Mouse (Mus musculus): Measurements from ENCODE around the gene Aifm1. TPM values are rescaled to one million over a fixed set of nuclear protein-coding genes. Genes with fewer than 3 reads are reported as not detected.
"Not testable (repeated sequence)": the region's sequence is repeated elsewhere in the genome, so short reads cannot be mapped to it uniquely, and the experiment has no call there.

Aifm1 gene
- polyA plus RNA-seq, 1 experiment from 2014 or later = 96.4 TPM

DNA sequence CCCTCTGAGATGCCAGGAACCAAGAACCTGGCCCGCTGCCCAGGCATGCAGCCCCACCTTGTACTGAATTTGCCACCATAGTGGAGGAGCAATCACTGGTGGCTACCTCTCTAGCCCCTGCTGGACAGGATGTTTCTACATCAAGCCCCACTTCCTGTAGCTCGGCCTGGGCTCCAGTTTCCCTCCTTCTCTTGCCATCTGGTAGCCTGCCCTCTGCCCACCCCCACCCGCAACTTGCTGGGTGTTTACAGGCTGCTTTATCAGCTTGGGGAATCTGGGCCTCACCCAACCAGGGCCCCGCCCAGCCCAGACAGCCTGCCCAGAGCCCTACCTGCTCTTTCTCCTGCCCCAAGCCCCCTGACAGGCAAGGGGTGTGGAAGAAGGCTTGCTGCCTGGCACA is 74.3 kb downstream of the Aifm1 start:
- Histone ChIP-seq H3K9me3 (replicated peaks; ENCODE audit: control insufficient read depth, low read length) (no peaks in the 10 kb centered on the region), H3K4me1 (ENCODE audit: control insufficient read depth, insufficient read depth, low read length) (peaks cover 7% of the 10 kb centered on the region), H3K9ac (ENCODE audit: low read depth, low read length) (no peak overlapping the region), H3K4me3 (ENCODE audit: low read depth, low read length) (no peak overlapping the region), H3K27me3 (ENCODE audit: control insufficient read depth, insufficient read depth, low read length) (no peaks in the 10 kb centered on the region), H3K27ac (ENCODE audit: low read depth, low read length) (no peak overlapping the region), H3K36me3 (ENCODE audit: control insufficient read depth, insufficient read depth, low read length) (no peaks in the 10 kb centered on the region), H3K4me2 (no peak overlapping the region)
- 61% methylated on average over 4 of the region's 4 CpGs for WGBS (ENCODE audit: insufficient replicate concordance)
- ATAC-seq (replicated peaks; ENCODE audit: insufficient number of reproducible peaks, low FRiP score, low TSS enrichment) = no peak

DNA sequence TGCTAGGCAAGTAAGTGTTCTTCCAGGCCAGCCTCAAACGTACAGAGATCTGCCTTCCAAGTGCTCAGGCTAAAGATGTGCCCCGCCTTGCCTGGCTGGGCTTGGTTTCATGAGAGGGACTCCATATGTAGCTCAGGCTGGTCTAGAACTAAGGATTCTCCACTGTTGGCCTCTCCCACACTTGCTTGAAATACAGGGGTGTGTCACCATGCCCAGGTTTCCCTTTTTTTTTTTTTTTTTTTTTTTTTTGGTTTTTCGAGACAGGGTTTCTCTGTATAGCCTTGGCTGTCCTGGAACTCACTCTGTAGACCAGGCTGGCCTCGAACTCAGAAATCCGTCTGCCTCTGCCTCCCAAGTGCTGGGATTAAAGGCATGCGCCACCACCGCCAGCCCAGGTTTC is 77.3 kb downstream of the Aifm1 start:
- H3K36me3 ChIP-seq (ENCODE audit: control insufficient read depth, insufficient read depth, low read length); H3K9me3 ChIP-seq (replicated peaks; ENCODE audit: control insufficient read depth, low read length); H3K4me3 ChIP-seq (ENCODE audit: low read depth, low read length); ATAC-seq (replicated peaks; ENCODE audit: insufficient number of reproducible peaks, low FRiP score, low TSS enrichment); H3K27ac ChIP-seq (ENCODE audit: low read depth, low read length); H3K4me2 ChIP-seq; H3K9ac ChIP-seq (ENCODE audit: low read depth, low read length); H3K27me3 ChIP-seq (ENCODE audit: control insufficient read depth, insufficient read depth, low read length): not testable (repeated sequence)
- peaks cover 14% of the 10 kb centered on the region for H3K4me1 ChIP-seq (ENCODE audit: control insufficient read depth, insufficient read depth, low read length)
- 77% methylated on average over 6 of the region's 7 CpGs for WGBS (ENCODE audit: insufficient replicate concordance)

- Histone ChIP-seq H3K9me3 (replicated peaks; ENCODE audit: control insufficient read depth, low read length) (no peaks in the 10 kb centered on the region), H3K4me2 (no peak overlapping the region), H3K27me3 (ENCODE audit: control insufficient read depth, insufficient read depth, low read length) (no peaks in the 10 kb centered on the region), H3K4me1 (ENCODE audit: control insufficient read depth, insufficient read depth, low read length) (peaks cover 14% of the 10 kb centered on the region), H3K4me3 (ENCODE audit: low read depth, low read length) (no peak overlapping the region), H3K36me3 (ENCODE audit: control insufficient read depth, insufficient read depth, low read length) (no peaks in the 10 kb centered on the region), H3K9ac (ENCODE audit: low read depth, low read length) (no peak overlapping the region), H3K27ac (ENCODE audit: low read depth, low read length) (no peak overlapping the region)
- ATAC-seq (replicated peaks; ENCODE audit: insufficient number of reproducible peaks, low FRiP score, low TSS enrichment) = no peak
- WGBS (ENCODE audit: insufficient replicate concordance) = 79% methylated on average over 9 of the region's 9 CpGs
These were observed 77.9 kb downstream of the Aifm1 start for GRCm38 (mm10) chrX:48435477-48435900.

DNA sequence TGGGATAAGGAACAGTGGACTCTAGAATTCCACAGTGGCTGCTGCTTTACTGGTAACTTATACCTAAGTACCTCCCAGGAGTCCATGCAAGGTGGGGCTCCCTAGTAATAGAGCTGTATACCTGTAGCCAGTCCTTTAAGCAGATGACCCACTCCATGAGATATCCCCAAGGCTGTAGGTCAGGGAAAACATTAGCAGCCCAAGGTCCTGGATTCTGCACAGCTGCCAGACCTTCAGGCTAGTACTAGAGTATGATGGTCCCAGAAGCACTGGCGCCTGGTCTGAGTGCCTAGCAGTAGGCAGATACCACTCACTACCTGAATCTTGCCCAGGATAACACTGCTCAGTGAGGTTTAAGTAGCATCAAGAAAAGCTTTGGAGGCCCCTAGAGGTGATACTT is 79.1 kb downstream of the Aifm1 start:
- no peak overlapping the region for H3K9ac ChIP-seq (ENCODE audit: low read depth, low read length)
- no peaks in the 10 kb centered on the region for H3K27me3 ChIP-seq (ENCODE audit: control insufficient read depth, insufficient read depth, low read length)
- no peak for ATAC-seq (replicated peaks; ENCODE audit: insufficient number of reproducible peaks, low FRiP score, low TSS enrichment)
- H3K27ac ChIP-seq (ENCODE audit: low read depth, low read length) = no peak overlapping the region
- H3K4me2 ChIP-seq = no peak overlapping the region
- no peak overlapping the region for H3K4me3 ChIP-seq (ENCODE audit: low read depth, low read length)
- no peaks in the 10 kb centered on the region for H3K36me3 ChIP-seq (ENCODE audit: control insufficient read depth, insufficient read depth, low read length)
- H3K9me3 ChIP-seq (replicated peaks; ENCODE audit: control insufficient read depth, low read length) = no peaks in the 10 kb centered on the region
- 70% methylated on average over 1 of the region's 1 CpGs for WGBS (ENCODE audit: insufficient replicate concordance)
- H3K4me1 ChIP-seq (ENCODE audit: control insufficient read depth, insufficient read depth, low read length) = peaks cover 13% of the 10 kb centered on the region

DNA sequence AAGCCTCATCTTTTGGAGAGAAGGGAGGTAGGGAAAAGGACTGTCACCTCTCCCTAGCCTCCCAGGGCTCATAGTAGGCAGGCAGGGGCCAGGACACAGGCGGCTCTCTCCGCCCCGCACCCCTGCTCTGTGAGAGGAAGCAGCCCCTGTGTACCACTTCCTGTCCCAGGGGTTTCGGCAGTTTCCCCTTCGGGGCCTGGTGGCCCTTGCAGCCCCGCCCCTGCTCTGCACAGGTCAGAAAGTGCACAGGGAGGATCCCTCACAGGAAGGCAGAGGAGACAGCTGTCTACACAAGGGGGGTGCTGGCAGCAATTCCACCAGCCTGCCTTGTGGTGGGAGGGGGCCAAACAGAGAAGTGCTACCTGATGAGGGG is 79.8 kb downstream of the Aifm1 start:
- Histone ChIP-seq H3K9me3 (replicated peaks; ENCODE audit: control insufficient read depth, low read length) (no peaks in the 10 kb centered on the region), H3K4me1 (ENCODE audit: control insufficient read depth, insufficient read depth, low read length) (0 out of 2 replicates have a peak, but pooled peaks cover 9% of the 10 kb centered on the region), H3K27ac (ENCODE audit: low read depth, low read length) (no peak overlapping the region), H3K9ac (ENCODE audit: low read depth, low read length) (no peak overlapping the region), H3K4me3 (ENCODE audit: low read depth, low read length) (no peak overlapping the region), H3K4me2 (no peak overlapping the region), H3K27me3 (ENCODE audit: control insufficient read depth, insufficient read depth, low read length) (no peaks in the 10 kb centered on the region), H3K36me3 (ENCODE audit: control insufficient read depth, insufficient read depth, low read length) (no peaks in the 10 kb centered on the region)
- 36% methylated on average over 4 of the region's 6 CpGs for WGBS (ENCODE audit: insufficient replicate concordance)
- 0 out of 2 replicates have a peak, but pooled peaks have one; percentile 23 for ATAC-seq (replicated peaks; ENCODE audit: insufficient number of reproducible peaks, low FRiP score, low TSS enrichment)

GRCm38 (mm10) chrX:48432599-48433526 is 80.5 kb downstream of the Aifm1 start:
- peaks cover 11% of the 10 kb centered on the region; the same call in 1 of the 2 replicates for H3K4me1 ChIP-seq (ENCODE audit: control insufficient read depth, insufficient read depth, low read length)
- H3K27ac ChIP-seq (ENCODE audit: low read depth, low read length) = no peak overlapping the region
- 0 out of 2 replicates have a peak, but pooled peaks have one; percentile 33 for ATAC-seq (replicated peaks; ENCODE audit: insufficient number of reproducible peaks, low FRiP score, low TSS enrichment)
- WGBS (ENCODE audit: insufficient replicate concordance) = 61% methylated on average over 15 of the region's 15 CpGs
- no peak overlapping the region for H3K4me2 ChIP-seq
- H3K4me3 ChIP-seq (ENCODE audit: low read depth, low read length) = no peak overlapping the region
- no peaks in the 10 kb centered on the region for H3K9me3 ChIP-seq (replicated peaks; ENCODE audit: control insufficient read depth, low read length)
- H3K9ac ChIP-seq (ENCODE audit: low read depth, low read length) = no peak overlapping the region
- H3K36me3 ChIP-seq (ENCODE audit: control insufficient read depth, insufficient read depth, low read length) = no peaks in the 10 kb centered on the region
- H3K27me3 ChIP-seq (ENCODE audit: control insufficient read depth, insufficient read depth, low read length) = no peaks in the 10 kb centered on the region

- WGBS (ENCODE audit: insufficient replicate concordance) = 30% methylated on average over 6 of the region's 6 CpGs
These were observed 83.8 kb downstream of the Aifm1 start for GRCm38 (mm10) chrX:48429538-48429937.

GRCm38 (mm10) chrX:48429100-48429499 is 84.3 kb downstream of the Aifm1 start:
- Histone ChIP-seq H3K9ac (ENCODE audit: low read depth, low read length) (no peak overlapping the region), H3K4me1 (ENCODE audit: control insufficient read depth, insufficient read depth, low read length) (peaks cover 13% of the 10 kb centered on the region; the same call in 1 of the 2 replicates), H3K27me3 (ENCODE audit: control insufficient read depth, insufficient read depth, low read length) (no peaks in the 10 kb centered on the region), H3K4me2 (no peak overlapping the region), H3K36me3 (ENCODE audit: control insufficient read depth, insufficient read depth, low read length) (no peaks in the 10 kb centered on the region), H3K4me3 (ENCODE audit: low read depth, low read length) (no peak overlapping the region), H3K9me3 (replicated peaks; ENCODE audit: control insufficient read depth, low read length) (no peaks in the 10 kb centered on the region), H3K27ac (ENCODE audit: low read depth, low read length) (no peak overlapping the region)
- ATAC-seq (replicated peaks; ENCODE audit: insufficient number of reproducible peaks, low FRiP score, low TSS enrichment) = no peak

More at GRCm38 (mm10) chrX:48429538-48429937, 83.8 kb downstream of the Aifm1 start:
- peaks cover 13% of the 10 kb centered on the region; the same call in 1 of the 2 replicates for H3K4me1 ChIP-seq (ENCODE audit: control insufficient read depth, insufficient read depth, low read length)
- no peak for ATAC-seq (replicated peaks; ENCODE audit: insufficient number of reproducible peaks, low FRiP score, low TSS enrichment)
- H3K27ac ChIP-seq (ENCODE audit: low read depth, low read length) = no peak overlapping the region
- H3K9me3 ChIP-seq (replicated peaks; ENCODE audit: control insufficient read depth, low read length) = no peaks in the 10 kb centered on the region
- no peak overlapping the region for H3K4me3 ChIP-seq (ENCODE audit: low read depth, low read length)
- H3K36me3 ChIP-seq (ENCODE audit: control insufficient read depth, insufficient read depth, low read length) = no peaks in the 10 kb centered on the region
- no peaks in the 10 kb centered on the region for H3K27me3 ChIP-seq (ENCODE audit: control insufficient read depth, insufficient read depth, low read length)
- no peak overlapping the region for H3K4me2 ChIP-seq
- H3K9ac ChIP-seq (ENCODE audit: low read depth, low read length) = no peak overlapping the region

GRCm38 (mm10) chrX:48428642-48429041 is 84.7 kb downstream of the Aifm1 start:
- no peak overlapping the region for H3K9ac ChIP-seq (ENCODE audit: low read depth, low read length)
- 85% methylated on average over 8 of the region's 8 CpGs for WGBS (ENCODE audit: insufficient replicate concordance)
- H3K9me3 ChIP-seq (replicated peaks; ENCODE audit: control insufficient read depth, low read length) = no peaks in the 10 kb centered on the region
- no peak overlapping the region for H3K4me2 ChIP-seq
- no peak overlapping the region for H3K27ac ChIP-seq (ENCODE audit: low read depth, low read length)
- ATAC-seq (replicated peaks; ENCODE audit: insufficient number of reproducible peaks, low FRiP score, low TSS enrichment) = no peak
- no peaks in the 10 kb centered on the region for H3K36me3 ChIP-seq (ENCODE audit: control insufficient read depth, insufficient read depth, low read length)
- no peaks in the 10 kb centered on the region for H3K27me3 ChIP-seq (ENCODE audit: control insufficient read depth, insufficient read depth, low read length)
- peaks cover 11% of the 10 kb centered on the region; the same call in 1 of the 2 replicates for H3K4me1 ChIP-seq (ENCODE audit: control insufficient read depth, insufficient read depth, low read length)
- no peak overlapping the region for H3K4me3 ChIP-seq (ENCODE audit: low read depth, low read length)

All from heart, embryonic 11.5 days (tissue).